Mouse (Mus musculus) layer of hippocampus, postnatal 36 days (tissue): ENCODE data around the gene Nenf. TPM values are rescaled to one million over a fixed set of nuclear protein-coding genes. Genes with fewer than 3 reads are reported as not detected.
A peak's percentile ranks its signal among the peaks of the same experiment; 100 is the strongest.

ENCODE experiments used
- DNase-seq, 2 experiments: peaks; one replicate each; pipeline ENCODE4 v3.0.0; 2022
- total RNA-seq, 2 experiments: library from RNA; stranded (reverse); gene quantifications; 2 replicates each; pipeline ENCODE4 v1.2.3; 2021

Nenf gene
- total RNA-seq, 2 experiments from 2014 or later, result 60.5 to 66.7 TPM

DNA sequence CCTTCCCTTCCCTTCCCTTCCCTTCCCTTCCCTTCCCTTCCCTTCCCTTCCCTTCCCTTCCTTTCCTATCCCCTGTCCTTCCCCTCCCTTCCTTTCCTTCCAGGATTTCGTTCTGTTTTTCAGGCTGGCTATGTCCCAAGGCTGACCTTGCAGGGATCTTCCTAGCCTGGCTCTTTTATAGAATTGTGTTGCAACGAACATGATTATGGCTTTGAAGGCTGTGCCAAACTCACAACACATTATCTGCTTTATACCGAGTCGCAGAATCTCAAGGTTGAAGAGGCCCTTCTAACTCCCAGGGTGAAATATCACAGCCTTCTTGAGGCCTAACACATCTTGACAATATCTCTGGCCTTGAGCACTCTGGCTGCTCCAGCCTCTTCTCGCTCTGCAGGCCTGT, 692 bp upstream of the Nenf start:
- DNase-seq, result no peak

DNA sequence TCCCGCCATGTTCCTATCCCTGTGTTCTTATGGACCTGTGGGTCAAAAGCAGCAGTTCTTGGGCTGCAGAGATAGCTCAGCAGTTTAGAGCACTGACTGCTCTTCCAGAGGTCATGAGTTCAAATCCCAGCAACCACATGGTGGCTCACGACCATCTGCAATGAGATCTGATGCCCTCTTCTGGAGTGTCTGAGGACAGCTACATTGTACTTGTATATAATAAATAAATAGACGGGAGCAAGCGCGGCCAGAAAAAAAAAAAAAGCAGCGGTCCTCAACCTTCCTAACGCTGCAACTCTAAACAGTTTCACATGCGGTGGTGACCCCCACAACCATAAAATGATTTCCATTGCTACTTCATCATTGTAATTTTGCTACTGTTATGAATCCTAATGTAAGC, 1.2 kb downstream of the Nenf start:
- no peak for DNase-seq

DNA sequence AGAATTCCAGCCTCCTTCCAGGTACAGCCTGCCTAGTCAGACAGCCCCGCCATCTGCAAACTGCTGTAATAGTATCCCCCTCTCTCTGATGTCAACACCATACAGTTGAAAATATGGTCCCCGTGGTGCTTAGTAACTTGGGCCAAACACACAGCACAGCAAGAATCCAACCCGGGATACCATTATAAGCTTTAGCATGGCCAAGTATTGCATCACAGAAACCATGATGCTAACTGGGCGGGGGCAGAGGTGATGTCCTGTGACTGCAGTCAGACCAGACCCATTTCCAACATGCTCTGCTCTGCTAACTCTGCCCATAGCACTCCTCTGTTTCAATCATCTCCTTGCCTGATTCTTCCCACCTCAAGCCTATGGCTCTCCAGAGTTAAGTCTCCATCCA, 4.1 kb downstream of the Nenf start:
- no peak for DNase-seq

DNA sequence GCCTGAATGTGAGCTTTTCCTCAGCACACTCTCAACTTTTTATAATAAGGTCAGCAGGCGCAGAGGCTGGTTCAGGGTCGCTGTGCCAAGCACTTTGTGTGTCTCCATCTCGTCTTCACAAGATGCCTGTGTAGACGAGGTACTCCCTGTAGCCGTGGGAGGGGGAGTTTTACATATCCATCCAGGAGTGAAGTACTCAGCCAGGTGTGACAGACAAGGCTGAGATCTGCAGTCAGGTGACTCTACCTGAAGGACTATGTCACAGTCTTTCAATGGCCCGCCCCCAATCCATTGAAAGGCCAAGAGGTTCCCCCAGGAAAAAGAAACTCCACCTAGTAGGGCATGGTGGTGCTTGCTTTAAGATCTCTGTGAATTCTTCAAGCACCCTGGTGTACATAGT, 4.8 kb downstream of the Nenf start:
- no peak for DNase-seq

DNA sequence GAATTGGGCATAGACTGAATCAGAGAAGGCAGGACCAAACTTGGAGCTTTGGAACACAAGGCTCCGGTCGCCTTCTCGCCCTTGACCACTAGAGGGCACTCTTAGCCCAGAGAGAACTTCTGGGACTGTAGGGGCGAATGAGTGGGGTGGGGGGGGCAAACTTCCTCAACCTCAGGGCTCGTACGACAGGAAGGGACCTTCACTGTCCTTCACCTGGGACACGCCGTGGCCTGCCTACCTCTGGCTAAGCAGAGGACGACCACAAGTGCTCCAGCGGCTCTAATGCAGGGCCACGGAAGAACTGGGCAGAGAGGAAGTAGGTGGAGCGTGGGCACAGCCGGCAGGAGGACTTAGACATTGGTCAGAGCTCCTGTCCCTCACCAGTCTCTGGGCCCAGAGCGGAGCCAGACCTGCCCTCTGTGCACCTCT, 5.5 kb downstream of the Nenf start:
- peak; percentile 61 to 69 for DNase-seq

DNA sequence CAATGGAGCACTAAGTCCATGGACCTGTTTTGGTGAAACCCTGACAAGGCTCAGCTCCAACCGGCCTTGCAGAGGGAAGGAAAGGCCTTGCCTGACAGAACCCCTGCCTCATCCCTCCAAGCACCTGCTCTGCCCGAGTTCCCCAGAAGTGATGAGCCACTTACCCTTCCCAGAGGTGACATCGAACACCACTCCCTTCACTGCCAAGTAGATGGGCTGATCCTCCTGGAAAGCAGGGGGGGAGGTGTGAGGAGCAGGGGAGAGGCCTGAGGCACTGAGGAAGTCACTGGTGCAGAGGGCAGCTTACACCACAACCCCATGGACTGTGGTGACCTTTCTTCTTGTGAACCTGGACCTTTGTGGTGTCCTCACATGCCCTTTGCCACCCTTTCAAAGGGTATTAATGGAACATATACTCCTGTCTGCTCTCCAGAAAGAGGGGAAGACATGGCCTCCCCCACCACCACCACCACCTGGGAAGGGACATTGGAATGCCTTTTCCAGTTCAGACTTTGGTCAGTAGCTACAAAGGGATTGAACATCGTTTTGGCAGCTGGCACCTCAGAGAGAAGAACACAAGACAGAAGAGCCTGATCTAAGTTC, 6.6 kb downstream of the Nenf start:
- no peak for DNase-seq

DNA sequence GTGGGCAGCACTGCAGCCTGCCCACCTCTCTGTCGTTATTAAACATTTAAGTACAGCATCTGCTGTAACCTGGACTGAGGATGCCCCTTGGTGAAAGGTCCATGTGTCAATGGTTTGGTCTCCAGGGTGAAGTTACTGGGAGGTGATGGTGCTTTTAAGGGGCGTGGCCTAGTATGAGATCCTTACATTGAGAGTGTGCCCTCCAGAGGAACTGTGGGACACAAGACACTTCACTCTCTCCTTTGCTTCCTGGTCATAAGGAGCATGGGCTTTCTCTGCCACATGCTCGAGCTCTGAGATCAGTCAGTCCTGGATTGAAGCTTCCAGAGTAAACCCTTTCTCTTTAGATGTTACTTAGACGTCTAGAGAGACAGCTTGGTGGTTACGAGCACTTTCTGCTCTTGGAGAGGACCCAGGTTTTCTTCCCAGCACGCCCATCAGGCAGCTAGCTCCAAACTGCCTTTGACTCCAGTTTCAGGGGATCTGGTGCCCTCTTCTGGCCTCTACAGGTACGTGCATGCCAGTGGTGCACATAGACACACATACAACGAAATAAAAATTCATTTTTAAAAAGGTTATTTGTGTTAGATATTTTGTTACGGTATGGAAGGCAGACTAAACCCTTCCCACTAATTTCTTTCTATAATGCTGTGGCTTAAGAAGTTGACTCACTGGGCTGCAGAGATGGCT, 10.1 kb downstream of the Nenf start:
- DNase-seq, result no peak

DNA sequence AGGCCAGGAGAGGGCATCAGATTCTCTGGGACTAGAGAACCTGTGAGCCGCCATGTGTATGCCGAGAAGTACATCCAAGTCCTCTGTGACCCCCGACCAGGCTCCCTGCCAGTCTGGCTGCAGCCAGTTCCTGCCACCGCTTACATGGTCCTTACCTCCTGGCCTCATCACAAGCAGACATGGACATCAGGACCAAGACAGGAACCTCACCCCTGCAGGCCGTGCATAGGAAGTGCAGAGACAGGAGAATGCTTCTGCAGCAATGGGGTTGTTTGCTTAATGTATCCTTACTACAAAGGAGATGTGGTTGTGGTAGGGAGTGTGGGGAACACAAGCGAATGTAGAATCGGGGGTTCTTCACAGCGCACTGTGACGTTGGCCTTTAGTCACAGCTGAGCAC, 11.7 kb downstream of the Nenf start:
- no peak for DNase-seq

DNA sequence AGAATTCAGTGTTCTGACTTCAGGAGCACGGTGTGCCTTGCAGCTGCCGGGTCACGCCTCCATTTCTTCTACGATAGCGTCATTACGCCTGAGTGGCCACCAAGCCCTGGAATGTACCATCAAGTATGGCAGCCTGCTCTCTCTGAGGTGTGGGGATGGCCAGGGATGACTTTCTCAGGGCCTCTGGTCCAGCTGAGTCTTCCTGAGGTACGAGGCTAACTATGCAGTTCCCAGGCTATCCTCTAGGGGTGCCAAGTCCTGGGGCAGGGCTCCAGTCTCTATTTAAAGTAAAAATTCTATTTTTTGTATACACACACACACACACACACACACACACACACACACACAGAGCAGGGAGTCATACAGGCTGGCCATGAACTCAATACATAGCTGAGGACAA, 12.4 kb downstream of the Nenf start:
- DNase-seq, result no peak

DNA sequence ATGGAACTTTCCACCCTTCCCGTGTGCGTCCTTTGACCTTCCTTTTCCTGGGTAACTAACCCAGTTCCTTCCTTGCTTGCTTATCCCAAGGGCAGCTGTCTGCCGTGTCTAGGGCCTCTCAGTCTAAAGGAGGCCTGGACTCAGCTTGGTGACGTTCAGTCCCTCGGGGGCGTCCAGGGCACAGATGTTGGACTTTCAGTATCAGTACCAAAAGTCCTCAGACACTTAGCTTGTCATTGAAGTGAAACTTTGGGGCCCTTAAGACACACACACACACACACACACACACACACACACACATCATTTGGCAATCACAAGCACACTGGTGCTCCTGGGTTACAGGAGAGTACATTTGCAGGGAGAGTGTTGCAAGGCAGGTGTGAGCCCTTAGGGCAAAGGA, 13.8 kb downstream of the Nenf start:
- no peak for DNase-seq

DNA sequence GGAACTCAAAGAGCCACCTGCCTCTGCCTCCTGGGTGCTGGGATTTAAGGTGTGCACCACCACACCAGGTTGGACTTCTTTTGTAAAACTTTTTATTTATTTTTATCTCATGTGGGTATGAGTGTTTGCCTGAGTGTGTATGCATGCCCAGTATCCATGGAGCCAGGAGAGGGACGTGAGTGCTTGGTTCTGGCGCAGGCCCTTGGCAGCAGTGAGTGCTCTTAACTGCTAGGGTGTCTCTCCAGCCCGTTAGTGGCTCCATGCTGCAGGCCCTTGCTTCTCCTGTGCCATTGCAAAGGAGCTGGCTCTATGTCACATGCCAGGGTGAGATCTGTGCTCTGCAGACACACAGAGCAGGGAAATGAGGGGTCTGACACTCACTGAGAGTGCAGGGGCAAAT, 14.3 kb downstream of the Nenf start:
- no peak for DNase-seq

DNA sequence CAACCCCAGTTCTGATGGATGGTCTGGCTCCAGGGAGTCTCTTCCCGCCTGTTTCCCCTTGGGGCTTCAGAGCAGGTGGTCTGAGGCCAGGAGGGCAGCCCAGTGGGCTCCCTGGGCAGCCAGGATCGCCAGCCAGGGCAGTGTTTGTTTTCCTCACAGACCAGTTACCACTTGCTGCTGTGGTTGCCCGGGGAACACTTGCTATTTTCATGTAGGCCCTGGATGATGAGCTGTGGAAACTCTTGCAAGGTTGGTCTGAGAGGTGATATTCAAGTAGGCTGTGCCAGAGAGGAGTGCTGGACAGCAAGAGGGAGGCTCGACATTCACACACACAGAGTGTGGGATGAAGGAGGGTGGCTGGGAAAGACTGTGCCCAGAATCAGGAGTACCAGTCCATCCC, 16.1 kb downstream of the Nenf start:
- DNase-seq, result no peak

DNA sequence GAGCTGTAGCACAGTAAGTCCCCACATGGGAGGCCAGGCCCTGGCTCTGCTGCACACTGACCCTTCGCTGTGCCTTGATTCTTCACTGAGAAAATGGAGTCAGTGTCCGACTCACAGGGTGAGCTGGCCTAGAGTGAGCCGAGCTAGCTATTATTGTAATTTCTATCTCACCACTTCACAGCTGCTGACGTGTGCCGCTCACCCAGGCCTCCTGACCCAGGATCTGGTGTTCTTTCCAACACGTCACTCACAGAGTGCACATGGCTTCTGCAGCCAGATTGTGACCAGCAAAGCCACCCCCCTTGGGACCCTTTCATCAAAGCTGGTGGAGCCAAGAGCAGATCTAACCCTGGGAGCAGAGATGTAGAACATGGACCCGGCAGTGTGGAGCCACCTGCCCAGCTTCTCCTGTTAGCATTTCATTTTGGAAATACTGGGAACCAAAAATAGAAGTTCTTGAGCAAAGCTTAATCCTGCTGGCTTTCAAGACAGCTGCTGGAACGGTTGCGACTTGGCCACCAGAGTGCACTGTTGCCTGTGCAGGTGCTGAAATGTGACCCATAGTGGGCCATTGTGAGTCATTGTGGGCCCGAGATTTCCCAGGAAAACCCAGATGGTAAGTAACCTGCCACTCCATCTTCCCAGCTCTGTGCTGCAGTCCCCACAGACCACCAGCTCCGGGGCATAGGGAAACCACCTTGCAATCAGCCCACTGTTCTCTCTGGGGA, 18.6 kb downstream of the Nenf start:
- DNase-seq, result no peak

DNA sequence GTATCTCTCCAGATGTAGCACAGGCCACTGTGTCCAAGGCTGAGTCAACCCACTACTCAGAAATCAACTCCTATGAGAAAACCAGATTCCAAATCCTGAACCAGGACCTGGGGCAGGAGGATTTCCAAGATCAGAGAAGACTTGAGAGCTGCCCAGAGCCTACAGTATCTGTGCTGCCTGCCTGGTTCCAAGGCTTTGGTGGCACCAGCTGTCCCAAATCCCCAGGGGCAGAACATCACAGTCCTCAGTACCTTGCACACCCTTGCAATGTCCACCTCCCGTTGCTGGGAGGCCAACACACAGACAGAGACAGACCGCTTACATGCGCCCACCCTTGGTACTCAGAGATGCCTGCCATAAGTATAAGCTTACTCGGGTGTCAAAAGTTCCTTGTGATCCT, 19.7 kb downstream of the Nenf start:
- no peak for DNase-seq

DNA sequence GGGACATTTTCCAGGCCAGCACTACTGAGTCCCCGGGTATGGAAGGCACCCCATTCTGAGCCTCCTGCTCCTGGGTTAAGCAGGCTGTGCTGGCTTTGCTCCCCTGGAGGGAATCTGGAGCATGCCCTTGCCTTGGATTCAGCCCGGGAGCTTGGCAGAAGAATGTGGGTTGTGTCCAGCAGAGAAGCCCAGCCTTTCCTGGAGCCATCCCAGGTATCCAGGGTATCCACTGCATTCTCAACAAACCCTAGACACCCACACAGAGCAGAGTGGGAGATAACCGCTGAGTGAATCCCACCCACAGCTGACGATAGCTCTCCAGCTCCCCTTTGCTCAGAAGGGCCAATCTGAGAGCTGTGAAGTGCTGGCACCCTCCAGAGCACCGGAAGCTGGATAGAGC, 21.5 kb downstream of the Nenf start:
- DNase-seq, result peak; percentile 24 to 29

DNA sequence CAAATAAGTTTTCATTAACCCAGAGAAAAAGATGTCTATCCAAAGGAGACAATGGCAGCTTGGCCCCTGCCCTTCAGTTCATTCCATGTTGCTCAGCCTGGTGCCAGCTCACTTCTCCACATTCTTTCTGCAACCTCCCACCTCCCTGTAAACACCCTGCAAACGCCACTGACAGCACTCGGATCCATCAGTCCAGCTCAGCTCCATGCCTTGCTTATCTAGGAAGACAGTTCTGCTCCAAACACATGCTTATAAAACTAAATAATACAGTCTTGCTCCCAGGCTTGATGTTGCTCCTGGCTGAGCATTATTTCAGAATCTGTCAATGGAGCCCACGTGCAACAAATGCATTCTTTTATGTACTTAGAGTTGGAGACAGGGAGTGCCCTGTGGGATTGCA, 22.2 kb downstream of the Nenf start:
- no peak for DNase-seq

DNA sequence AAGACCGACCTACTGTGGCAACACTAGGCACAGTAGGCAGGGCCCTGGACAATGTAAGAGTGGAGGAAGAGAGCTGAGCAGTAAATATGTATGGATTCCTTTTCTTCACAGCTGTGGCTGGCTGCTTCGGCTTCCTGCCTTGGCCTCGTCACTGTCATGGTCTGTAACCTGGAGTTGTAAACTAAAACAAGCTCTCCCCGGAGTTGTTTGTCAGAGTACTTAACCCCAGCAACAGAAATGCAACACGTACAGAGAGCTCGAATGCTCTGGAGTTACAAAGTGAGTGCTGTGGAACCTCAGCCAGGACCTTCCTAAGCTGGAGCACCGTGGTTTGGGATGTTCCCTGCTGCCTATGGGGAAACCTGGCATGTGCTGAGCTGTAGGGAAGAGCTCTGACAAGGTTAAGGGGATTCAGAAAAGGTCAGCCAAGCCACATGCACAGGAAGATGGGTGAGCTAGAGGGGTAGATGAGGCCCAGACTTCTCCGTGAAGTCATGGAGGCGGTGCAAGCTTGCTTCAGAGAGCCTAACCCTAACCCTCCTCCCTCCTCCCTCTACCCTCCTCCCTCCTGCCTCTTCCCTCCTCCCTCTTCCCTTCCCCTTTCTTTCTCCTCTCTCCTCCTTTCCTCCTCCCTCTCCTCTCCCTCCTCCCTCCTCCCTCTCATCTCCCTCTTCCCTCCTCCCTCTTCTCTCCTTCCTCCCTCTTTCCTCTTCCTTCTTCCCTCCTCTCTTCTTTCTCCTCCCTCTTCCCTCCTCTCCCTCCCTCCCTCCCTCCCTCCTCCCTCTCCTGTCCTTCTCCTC, 23.8 kb downstream of the Nenf start:
- DNase-seq, result no peak

DNA sequence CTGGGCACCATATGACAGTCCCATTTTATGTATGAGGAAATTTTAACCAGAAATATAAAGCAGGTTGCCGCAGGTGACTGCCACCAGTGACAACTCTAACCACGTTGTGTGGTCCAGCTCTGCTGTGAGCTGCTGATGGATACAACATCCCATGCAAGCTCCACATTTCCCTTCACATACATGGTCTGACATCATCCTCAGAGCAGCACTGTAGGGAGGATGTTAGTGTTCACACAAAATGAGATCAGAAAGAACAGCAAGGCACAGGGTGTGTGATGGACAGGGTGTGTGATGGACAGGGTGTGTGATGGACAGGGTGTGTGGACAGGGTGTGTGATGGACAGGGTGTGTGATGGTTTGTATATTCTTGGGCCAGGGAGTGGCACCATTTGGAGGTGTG, 24.9 kb downstream of the Nenf start:
- DNase-seq, result no peak

DNA sequence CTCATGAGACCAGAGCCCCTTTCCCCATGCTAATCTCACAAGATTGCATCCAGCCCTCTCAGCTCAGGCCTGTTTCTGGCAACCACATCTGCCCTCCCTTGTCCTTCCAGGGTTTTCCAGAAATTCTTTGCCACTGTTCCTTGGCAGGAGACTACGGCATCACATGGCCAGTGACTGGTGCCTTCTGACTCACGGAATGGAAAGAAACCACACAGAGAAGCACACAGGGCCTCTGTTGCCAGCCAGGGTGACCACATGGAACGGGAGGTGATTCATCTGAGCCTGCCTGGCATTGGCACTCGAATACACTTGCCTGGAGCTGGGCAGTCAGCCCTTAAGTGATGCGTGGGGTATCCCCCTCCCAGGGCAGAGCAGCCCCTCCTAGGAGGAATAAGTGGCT, 25.6 kb downstream of the Nenf start:
- DNase-seq, result peak; percentile 48 to 49

DNA sequence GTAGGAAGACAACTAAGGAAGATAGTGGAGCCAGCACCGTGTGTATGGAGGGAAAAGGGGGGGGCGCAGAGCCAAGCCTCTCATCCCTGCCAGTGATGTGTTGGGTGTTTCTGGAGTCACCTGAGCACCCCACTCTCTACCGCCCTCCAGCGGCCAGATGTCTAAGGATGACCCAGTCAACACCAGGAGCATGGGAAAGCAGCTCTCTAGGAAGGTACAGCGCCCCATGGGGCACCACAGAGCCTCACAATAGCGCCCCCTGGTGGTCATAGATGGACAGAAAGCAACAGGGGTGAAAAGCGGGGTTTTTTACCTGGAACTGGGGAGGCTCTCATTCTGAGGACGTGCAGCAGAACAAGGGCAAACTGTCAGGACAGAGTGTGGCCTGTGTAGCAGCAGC, 29.2 kb downstream of the Nenf start:
- no peak for DNase-seq

DNA sequence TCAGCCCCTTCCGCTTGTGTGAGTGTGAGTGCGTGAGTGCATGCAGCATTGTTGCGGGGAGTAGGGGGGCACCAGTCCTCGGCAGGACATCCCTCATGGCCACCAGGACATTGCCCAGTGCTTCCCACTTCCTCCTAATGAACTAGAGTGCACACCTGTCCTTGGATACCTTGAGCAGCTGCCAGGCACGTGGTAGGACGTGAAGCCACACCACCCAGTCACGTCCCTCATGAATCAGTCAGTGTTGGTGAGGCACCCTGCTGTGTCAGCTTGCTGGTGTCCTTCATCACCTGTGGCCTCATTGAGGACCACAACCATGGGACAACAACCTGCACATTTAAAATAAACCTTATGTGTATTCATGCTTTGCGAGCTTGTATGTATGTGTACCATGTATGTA, 33.5 kb downstream of the Nenf start:
- DNase-seq, result no peak

DNA sequence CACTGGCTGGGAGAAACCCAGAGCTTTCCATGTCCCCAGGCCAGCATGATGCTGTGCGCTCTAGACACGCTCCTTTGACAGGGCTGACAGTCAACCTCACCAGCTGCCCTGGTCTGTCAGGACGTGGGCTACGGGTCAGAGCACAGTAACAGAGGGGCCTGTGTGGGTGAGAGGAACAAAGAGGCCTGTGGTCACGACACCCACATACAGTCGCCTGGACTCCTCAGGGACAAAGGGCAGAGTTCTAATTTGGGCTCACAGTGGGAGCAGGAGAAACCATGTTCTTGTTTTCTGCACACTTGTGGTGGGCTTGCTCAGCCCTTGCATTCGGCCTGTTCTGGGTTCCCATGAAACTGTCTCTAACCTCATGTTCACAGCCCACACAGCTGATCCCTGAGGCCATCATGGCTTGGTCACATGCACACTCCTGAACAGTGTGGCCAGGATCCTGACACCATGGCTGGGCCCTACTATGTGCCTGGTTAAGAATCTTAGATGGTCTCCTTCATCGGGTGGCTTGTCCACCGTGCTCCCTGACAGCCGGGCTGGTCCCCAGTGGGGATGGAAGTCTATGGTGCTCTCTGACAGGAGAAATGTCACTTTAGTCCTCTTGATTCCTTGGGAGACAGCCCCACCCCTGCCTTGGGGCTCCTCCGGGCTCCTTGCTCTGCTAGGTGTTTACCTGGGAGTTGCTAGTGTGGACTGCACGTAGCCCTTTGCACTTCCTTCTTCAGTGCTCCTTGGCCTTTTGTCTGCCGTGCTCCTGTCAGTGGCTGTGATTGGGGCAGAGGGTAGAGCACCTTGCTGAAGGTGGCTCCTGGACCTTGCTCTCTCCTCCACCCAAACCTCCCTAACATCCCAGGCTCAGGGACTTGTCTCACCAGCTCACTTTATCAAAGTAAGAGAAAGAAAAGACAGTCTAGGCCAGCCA, 34.6 kb downstream of the Nenf start:
- DNase-seq, result no peak
